Mouse (Mus musculus) layer of hippocampus, adult 6 months (tissue): ENCODE measurements around the gene Mgst2. TPM values are rescaled to one million over a fixed set of nuclear protein-coding genes. Genes with fewer than 3 reads are reported as not detected.

Experiments
- long read RNA-seq, 2 experiments: library from polyadenylated mRNA; unstranded; transcript quantifications; one replicate each; pipeline ENCODE4 v2.0.0; 2019 to 2020
- polyA plus RNA-seq: library from polyadenylated mRNA; unstranded; fragments of <200 nt; fragmentation: Nextera tagmentation; gene quantifications from 2 replicates; pipeline ENCODE4 v1.2.3, GENCODE M21; 2021

The Mgst2 gene
- polyA plus RNA-seq: 0.45 and 0.85 TPM in 2 replicates
- long read RNA-seq, experiment 1: 0 reads
- long read RNA-seq, experiment 2: 0 reads

GRCm38 (mm10) chr3:51660060-51660459 is at the start of gene Mgst2:
Gene Mgst2, plus strand, starts transcription at chr3:51660360.

Other genes with a start within 250 kb of the Mgst2 start
- gene Naa15, start 245.2 kb upstream of the Mgst2 start, polyA plus RNA-seq: 10.3 and 11.2 TPM in 2 replicates
- 22.8 and 23.0 TPM in 2 replicates for gene Rab33b, start 176.4 kb upstream of the Mgst2 start, polyA plus RNA-seq
- gene Setd7, start 99.5 kb upstream of the Mgst2 start, polyA plus RNA-seq: 9.6 and 13.1 TPM in 2 replicates